Mouse (Mus musculus) bone marrow macrophage, adult 2 months (primary cell): ENCODE results near the gene Tyro3. TPM values are rescaled to one million over a fixed set of nuclear protein-coding genes. Genes with fewer than 3 reads are reported as not detected.

Source experiments
- H3K27ac ChIP-seq: 2 replicates; pipeline ENCODE4 v1.5.1; 2012; ENCODE audit warnings: low read depth, low read length; ENCODE audit not compliant: insufficient read depth
- H3K4me1 ChIP-seq: 2 replicates; pipeline ENCODE4 v1.6.1; 2012; ENCODE audit warnings: low read length; ENCODE audit not compliant: control insufficient read depth, insufficient read depth
- H3K4me3 ChIP-seq: 2 replicates; pipeline ENCODE4 v1.5.1; 2012; ENCODE audit warnings: mild to moderate bottlenecking, low read length, moderate library complexity; ENCODE audit not compliant: insufficient read depth
- CTCF ChIP-seq: IDR thresholded peaks from 2 replicates; pipeline ENCODE4 v1.5.1; 2012; ENCODE audit warnings: low read depth, mild to moderate bottlenecking, low read length, moderate library complexity
- POLR2A ChIP-seq: IDR thresholded peaks from 2 replicates; pipeline ENCODE4 v1.6.1; 2012; ENCODE audit warnings: mild to moderate bottlenecking, low read depth, low read length, borderline replicate concordance
- polyA plus RNA-seq: library from polyadenylated mRNA; stranded (reverse); fragments of >200 nt; gene quantifications from 2 replicates; pipeline ENCODE4 v1.2.4, GENCODE M21; 2012; ENCODE audit not compliant: missing spikeins, insufficient read depth, insufficient read length

The Tyro3 gene
- polyA plus RNA-seq, 1 experiment, result not detected

GRCm38 (mm10) chr2:119817047-119817446 lies 19.5 kb downstream of the Tyro3 start:
- Histone ChIP-seq H3K27ac (no peak overlapping the region), H3K4me3 (no peak overlapping the region), H3K4me1 (no peaks in the 10 kb centered on the region)
- no peak for TF ChIP-seq POLR2A
- TF ChIP-seq CTCF, result no peak

DNA sequence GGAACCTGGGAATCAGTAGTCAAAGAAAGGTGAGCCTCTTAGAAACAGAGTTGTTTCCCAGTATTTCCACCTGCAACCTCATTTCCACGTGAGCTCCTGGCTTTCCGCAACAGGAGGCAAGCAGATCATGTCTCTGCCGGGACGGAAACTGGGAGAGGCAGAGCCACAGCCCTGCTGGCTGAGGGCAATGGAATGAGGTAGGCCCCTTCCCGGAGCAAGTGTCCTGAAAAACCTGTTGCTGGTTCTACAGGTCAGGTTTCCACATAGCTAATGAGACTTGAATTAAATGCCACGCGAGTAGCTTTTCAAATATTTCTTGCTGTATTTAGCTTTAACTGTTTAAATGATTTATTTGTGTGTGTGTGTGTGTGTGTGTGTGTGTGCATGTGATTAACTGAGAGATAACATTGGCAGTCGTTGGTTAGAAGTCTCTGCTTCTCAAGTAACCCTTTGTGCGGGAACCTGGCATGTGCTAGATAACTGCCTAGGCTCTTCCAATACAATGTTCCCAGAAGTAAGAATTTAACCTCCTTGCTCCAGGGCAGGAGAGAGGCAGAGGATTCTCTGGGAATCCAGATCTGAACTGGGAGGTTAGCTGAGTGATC lies 21.2 kb downstream of the Tyro3 start:
- Histone ChIP-seq H3K4me1 (no peaks in the 10 kb centered on the region), H3K4me3 (no peak overlapping the region), H3K27ac (no peak overlapping the region)
- TF ChIP-seq POLR2A (no peak), CTCF (no peak)

- no peak overlapping the region for H3K4me3 ChIP-seq
- no peaks in the 10 kb centered on the region for H3K4me1 ChIP-seq
- TF ChIP-seq POLR2A (no peak), CTCF (no peak)
- no peak overlapping the region for H3K27ac ChIP-seq
Measured at GRCm38 (mm10) chr2:119821136-119821535, 23.6 kb downstream of the Tyro3 start.

GRCm38 (mm10) chr2:119830579-119830978 lies 33.0 kb downstream of the Tyro3 start:
- Histone ChIP-seq H3K4me3 (no peak overlapping the region), H3K27ac (no peak overlapping the region), H3K4me1 (peaks cover 4% of the 10 kb centered on the region; the same call in 1 of the 2 replicates)
- no peak for TF ChIP-seq POLR2A
- TF ChIP-seq CTCF, result no peak

DNA sequence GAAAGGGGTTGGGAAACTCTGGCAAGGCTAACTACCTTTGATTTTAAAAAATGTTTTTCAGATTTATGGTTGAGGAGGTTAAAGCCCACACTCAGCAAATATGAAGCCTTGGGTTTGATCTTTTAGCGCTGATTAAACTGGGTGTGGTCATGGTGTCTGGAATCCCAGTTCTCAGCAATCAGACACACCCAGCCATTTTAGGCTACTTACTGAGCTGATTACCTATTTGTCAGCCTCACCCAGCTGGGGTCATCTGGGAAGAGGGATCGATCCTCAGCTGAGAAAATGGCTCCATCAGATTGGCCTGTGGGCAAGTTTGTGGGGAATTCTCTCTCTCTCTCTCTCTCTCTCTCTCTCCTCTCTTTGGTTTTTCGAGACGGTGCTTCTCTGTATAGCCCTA lies 36.7 kb downstream of the Tyro3 start:
- H3K4me3 ChIP-seq, result no peak overlapping the region
- no peak overlapping the region for H3K27ac ChIP-seq
- peaks cover 6% of the 10 kb centered on the region for H3K4me1 ChIP-seq
- TF ChIP-seq POLR2A (no peak), CTCF (no peak)

DNA sequence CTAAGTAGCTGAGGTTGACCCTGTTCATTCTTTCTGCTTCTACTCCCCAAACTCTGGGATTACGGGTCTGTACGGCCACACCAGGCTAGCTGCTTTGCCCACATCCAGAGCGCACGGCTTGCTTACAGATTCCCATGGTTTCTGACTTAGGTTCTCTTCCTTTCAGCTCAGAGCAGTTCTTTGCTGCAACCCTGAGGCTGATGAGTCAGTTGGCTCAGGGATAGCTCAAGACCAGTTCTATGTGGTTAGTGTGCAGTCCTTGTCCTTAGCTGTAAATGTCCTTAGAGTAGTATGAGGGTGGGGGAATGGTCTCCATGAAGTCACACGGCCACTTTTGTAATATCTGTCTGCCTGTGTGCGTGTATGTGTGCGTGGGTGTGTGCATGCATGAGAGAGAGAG lies 40.1 kb downstream of the Tyro3 start:
- Histone ChIP-seq H3K27ac (no peak overlapping the region), H3K4me1 (peaks cover 4% of the 10 kb centered on the region), H3K4me3 (no peak overlapping the region)
- TF ChIP-seq CTCF (no peak), POLR2A (no peak)

- Histone ChIP-seq H3K27ac (no peak overlapping the region), H3K4me1 (peaks cover 2% of the 10 kb centered on the region; the same call in 1 of the 2 replicates), H3K4me3 (no peak overlapping the region)
- TF ChIP-seq CTCF (no peak), POLR2A (no peak)
Measured at GRCm38 (mm10) chr2:119838363-119839156, 41.0 kb downstream of the Tyro3 start.

DNA sequence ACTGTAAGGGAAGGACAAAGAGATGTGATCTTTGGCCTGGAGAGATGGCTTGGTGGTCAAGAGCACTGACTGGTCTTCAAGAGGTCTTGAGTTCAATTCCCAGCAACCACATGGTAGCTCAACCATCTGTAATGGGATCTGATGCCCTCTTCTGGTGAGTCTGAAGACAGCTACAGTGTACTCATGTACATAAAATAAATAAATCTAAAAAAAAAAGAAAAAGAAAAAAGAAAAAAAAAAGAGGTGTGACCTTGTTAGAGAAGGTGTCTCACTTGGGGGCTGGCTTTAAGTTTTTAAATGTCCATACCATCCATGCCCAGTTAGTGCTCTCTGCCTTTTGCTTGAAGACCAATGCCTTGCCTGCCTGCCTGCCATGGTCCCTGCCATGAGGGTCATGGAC lies 42.5 kb downstream of the Tyro3 start:
- Histone ChIP-seq H3K27ac (no peak overlapping the region), H3K4me3 (no peak overlapping the region), H3K4me1 (peaks cover 2% of the 10 kb centered on the region; the same call in 1 of the 2 replicates)
- TF ChIP-seq POLR2A, result no peak
- TF ChIP-seq CTCF, result no peak

- Histone ChIP-seq H3K4me3 (no peak overlapping the region), H3K4me1 (peaks cover 2% of the 10 kb centered on the region; the same call in 1 of the 2 replicates), H3K27ac (no peak overlapping the region)
- TF ChIP-seq CTCF (no peak), POLR2A (no peak)
Measured at GRCm38 (mm10) chr2:119842000-119842399, 44.5 kb downstream of the Tyro3 start.

DNA sequence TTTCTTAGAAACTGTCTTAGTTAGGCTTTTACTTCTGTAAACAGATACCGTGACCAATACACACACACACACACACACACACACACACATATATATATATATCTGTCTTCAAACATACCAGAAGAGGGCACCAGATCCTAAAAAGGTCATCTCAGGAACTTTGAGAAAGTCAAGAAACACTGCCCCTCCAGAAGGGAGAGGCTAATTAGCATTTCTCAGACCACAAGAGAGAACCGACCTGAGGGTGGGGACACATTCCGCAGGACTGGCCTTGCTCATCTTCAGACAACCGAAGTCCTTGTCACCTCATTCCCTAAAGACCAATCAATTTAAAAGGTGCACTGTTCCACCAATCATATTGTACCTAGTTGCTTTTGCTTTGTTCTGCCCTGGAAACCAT lies 46.0 kb downstream of the Tyro3 start:
- Histone ChIP-seq H3K4me3 (no peak overlapping the region), H3K27ac (no peak overlapping the region), H3K4me1 (peaks cover 2% of the 10 kb centered on the region; the same call in 1 of the 2 replicates)
- TF ChIP-seq POLR2A (no peak), CTCF (no peak)
